Mouse (Mus musculus): Measurements from ENCODE around the gene Gm17657.
A peak's percentile ranks its signal among the peaks of the same experiment; 100 is the strongest.
"Not testable (repeated sequence)": the region's sequence is repeated elsewhere in the genome, so short reads cannot be mapped to it uniquely, and the experiment has no call there.

Gm17657 gene

GRCm38 (mm10) chr17:29544064-29544463, 5.4 kb downstream of the Gm17657 start:
- no peak for DNase-seq

- peak; percentile 52 to 64 for DNase-seq
These were observed 6.4 kb downstream of the Gm17657 start for GRCm38 (mm10) chr17:29542831-29543690.

DNA sequence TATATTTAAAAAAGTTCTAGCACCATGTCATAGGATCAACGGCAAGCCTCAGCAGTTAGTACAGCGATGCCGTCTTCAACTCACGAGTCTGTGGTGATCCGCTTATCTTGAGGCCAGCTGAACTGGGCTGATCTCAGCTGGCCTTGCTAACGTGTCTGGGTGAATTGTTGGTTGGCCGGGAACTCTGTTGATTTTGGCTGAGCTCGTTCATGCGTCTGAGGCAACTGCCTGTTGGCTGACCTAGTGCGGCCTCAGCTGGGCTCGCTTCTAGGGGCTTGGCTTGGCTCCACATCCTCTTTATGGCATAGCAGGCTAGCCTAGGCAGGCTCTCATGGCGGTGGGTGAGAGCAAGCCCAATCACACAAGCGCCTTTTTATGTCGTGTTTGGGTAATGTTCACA, 8.0 kb downstream of the Gm17657 start:
- DNase-seq, result peak; percentile 87 to 92

DNA sequence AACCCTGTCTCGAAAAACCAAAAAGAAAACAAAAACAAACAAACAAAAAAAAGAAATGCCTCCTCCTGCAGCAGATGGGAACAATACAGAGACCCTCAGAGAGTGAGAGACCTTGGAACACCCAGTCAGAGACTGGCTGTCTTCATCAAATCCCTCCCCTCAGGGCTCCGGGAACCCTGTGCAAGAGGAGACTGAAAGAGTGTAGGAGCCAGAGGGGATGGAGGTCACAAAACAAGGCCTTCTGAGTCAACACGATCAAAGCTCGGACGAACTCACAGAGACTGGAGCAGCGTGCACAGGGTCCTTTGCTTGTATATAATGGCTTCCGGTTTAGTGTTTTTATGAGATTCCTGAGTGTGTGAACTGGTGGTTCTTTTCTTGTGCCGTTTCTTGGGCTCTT, 9.0 kb downstream of the Gm17657 start:
- no peak for DNase-seq

GRCm38 (mm10) chr17:29533866-29534265, 15.6 kb downstream of the Gm17657 start:
- DNase-seq, result no peak

GRCm38 (mm10) chr17:29531757-29532384, 17.6 kb downstream of the Gm17657 start:
- DNase-seq, result peak in 1 of 2 experiments; percentile 27

DNA sequence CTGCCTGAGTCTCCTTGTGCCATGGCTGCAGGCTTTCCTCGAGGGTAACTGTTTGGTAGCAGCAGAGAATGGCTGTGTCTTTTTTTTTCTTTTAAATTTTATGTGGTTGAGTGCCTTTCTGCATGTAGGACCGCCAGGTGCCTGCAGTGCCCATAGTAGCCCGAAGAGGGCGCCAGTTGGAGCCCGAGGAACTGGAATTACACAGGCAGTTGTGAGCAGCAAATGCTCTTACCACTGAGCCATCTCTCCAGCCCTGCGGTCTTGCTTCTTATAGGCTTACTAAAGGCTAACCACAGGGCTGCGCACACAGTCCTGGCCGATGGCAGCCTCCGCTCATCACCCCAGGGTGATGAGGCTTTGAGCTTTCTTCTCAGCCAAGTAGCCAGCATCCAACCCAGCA, 18.2 kb downstream of the Gm17657 start:
- DNase-seq, result peak in 1 of 2 experiments; percentile 40

GRCm38 (mm10) chr17:29530508-29530907, 18.9 kb downstream of the Gm17657 start:
- no peak for DNase-seq

GRCm38 (mm10) chr17:29528568-29529187, 20.8 kb downstream of the Gm17657 start:
- peak; percentile 34 to 35 for DNase-seq

DNA sequence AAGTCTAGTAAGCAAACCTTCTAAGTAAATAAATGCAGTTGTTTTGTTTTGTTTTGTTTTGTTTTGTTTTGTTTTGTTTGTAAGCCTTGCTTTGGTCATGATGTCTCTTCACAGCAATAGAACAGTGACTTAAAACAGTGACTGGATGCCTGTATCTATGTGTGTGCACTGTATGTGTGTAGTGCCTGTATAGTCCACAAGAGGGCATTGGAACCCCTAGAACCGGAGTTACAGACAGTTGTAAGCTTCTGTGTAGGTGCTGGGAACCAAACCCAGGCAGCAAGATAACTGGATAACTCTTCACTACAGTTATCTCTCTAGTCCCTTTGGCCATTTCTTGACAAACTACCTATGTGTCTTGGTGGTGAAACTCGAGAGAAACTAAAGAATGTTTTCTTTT, 23.8 kb downstream of the Gm17657 start:
- DNase-seq, result no peak

DNA sequence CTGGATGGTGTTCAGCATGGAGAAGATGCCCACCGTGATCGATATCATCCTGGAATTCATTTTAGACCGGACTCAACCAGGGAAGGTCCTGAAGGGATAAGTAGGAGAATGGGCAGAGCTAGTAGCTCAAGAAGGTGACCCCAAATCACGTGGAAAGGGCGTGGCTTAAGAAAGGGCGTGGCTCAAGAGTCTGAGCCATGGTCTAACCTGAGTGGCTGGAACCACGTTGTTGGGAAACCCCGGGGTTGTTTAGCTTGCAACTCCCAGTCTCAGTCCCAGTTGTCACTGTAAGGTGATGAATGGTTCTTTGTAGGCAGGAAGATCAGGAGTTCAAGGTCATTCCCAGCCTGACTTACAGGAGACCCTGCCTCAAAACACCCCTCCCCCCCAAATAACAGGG, 29.7 kb downstream of the Gm17657 start:
- no peak for DNase-seq

DNA sequence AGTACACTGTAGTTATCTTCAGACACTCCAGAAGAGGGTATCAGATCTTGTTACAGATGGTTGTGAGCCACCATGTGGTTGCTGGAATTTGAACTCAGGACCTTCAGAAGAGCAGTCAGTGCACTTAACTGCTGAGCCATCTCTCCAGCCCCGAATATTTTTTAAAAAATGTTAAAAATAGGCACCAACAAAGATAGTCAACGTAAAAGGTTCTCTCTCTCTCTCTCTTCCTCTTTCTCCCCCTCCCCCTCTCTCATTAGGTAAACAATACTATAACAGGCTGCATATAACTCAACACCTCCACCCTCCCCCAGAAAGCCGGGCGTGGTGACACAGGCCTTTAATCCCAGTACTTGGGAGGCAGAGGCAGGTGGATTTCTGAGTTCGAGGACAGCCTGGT, 30.8 kb downstream of the Gm17657 start:
- not testable (repeated sequence) for DNase-seq

DNA sequence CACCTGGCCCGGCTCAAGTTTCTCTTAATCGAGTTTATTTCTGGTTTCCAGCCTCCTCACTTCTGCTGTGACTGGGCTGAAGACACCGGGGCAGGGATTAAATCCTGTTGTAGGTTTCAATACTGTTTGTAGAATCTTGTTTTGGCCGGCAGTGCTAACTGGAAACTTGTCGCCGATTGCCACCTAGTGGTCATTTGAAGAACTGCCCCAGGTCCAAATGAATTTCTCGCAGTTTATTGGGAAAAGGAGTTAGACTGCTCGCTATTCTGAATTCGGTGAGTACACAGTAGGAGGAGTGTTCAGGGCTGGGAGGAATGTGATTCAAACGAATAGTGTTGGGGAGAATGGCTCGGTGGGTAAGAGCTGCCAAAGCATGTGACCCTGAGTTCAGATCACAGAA, 35.0 kb downstream of the Gm17657 start:
- DNase-seq, result peak; percentile 86 to 92

DNA sequence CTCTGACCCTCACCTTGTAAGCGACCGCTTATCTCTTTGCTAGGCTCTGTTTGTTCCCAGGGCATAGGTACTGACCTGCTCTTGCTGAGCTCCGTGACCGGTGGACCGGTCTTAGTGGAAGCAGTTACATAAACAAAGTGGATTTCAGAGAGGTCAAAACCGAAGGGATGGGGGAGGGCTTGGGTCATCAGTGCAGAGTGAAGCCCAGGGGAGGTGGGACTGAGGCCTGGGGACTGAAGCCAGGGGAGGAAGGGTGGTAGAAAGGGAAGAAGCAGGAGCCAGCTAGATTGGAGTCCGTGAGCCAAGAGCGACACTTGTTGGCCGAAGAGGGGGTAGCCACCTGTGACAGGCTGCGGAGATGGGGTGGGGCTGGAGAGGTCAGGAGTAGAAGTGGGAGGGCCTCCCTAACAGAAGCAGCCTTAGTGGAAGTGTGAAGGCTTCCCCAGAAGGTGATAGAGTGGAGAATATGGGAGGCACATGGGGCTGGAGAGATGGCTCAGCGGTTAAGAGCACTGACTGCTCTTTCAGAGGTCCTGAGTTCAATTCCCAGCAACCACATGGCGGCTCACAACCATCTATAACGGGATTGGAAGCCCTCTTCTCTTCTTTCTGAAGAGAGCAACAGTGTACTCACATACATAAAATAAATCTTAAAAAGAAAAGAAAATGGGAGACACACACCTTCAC, 36.3 kb downstream of the Gm17657 start:
- DNase-seq, result peak; percentile 69 to 75

- DNase-seq, result no peak
These were observed 38.7 kb downstream of the Gm17657 start for GRCm38 (mm10) chr17:29510691-29511090.

GRCm38 (mm10) chr17:29508927-29509608, 40.4 kb downstream of the Gm17657 start:
- no peak for DNase-seq

- DNase-seq, result no peak
These were observed 45.7 kb downstream of the Gm17657 start for GRCm38 (mm10) chr17:29503700-29504099.

DNA sequence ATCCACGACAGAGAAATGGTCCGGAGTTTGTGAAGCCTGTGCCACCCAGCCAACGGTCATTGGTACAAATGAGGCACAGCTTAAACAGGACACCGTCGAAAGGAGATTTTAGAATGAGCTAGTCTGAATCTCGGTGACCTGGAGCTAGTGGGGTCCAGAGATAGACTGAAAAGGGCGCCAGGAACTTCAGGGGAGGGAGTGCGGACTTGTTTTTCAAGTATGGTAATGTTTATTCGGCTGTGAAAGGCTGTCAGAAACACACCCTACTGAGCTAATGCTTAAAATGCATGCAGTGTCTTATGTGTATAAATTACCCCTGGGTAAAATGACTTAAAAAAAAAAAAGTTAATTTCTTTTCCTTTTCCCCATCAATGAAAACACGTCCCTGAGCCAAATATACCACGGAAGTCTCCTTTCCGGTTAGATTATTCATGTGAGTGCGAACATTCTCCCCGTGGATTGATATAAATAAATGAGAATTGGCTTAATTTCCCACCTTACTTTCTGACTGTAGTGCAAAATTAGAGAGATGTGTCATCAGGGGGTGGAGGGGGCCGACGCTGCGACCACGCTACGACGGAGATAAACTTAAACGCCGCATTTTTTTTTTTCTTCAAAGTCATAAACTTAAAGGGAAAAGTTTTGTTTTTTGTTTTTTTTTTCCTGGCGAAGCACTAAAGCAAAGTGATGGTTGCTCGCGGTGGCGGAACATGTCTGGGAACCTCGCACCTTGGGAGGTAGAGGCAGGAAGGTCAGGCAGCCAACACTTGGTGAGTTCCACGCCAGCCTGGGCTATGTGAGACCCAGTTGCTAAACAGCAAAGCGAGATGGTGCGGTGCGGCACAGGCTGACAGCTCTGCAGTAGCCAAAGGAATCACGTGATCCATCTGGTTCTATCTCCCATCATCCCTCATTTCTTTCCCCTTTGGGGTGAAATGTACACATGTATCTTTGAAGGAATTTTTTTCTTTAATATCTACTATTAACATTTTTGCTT, 46.5 kb downstream of the Gm17657 start:
- DNase-seq, result no peak

DNA sequence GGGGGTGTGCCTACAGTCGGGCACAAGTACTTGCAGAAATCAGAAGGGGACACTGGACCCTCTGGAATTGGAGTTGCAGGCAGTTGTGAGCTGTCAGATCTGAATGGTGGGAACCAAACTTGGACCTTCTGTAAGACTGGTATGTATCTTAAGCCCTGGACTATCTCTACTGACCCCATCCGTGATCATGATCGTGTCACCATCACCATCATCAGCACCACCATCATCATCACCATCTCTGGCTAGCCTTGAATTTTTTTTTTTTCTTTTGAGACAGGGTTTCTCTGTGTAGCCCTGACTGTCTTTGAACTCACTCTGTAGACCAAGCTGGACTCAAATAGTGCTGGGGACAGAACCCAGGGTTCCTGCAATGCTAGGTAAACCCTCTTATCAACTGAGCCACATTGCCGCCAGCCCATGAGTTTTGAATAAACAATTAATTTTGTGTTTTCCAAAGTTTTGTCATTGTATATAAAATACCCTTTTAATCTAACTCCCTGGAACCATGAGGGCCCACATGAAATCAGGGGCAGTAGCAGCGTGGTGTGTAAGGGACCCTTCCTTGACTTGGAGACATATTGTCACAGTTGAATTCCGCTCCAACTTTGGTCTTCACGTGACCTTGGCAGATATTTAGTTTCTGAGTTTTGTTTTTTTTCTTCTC, 47.3 kb downstream of the Gm17657 start:
- no peak for DNase-seq

GRCm38 (mm10) chr17:29500802-29501469, 48.5 kb downstream of the Gm17657 start:
- no peak for DNase-seq

All from cerebellum, postnatal 10 days (tissue).